Mouse (Mus musculus) lung, embryonic 15.5 days (tissue): Measurements from ENCODE around the gene Gm382. TPM values are rescaled to one million over a fixed set of nuclear protein-coding genes. Genes with fewer than 3 reads are reported as not detected.

Experiments
- ATAC-seq: fragments of 200-750 bp; cut with Nextera tagmentation; 2 replicates; pipeline ENCODE4 v1.8.0; 2017; ENCODE audit warnings: moderate number of reproducible peaks, borderline replicate concordance; ENCODE audit not compliant: low FRiP score, low TSS enrichment; ENCODE audit errors: extremely low read depth
- H3K27ac ChIP-seq: fragments of 300-500 bp; sonication (generic); 2 replicates; pipeline ENCODE4 v1.5.1; 2015; ENCODE audit warnings: moderate library complexity, mild to moderate bottlenecking, inconsistent platforms
- H3K27me3 ChIP-seq: fragments of 300-500 bp; sonication (generic); 2 replicates; pipeline ENCODE4 v1.6.1; 2015; ENCODE audit warnings: inconsistent platforms
- H3K36me3 ChIP-seq: fragments of 300-500 bp; sonication (generic); 2 replicates; pipeline ENCODE4 v1.6.1; 2015; ENCODE audit warnings: inconsistent platforms
- H3K4me1 ChIP-seq: fragments of 300-500 bp; sonication (generic); 2 replicates; pipeline ENCODE4 v1.6.1; 2015; ENCODE audit warnings: inconsistent platforms
- H3K4me2 ChIP-seq: fragments of 300-500 bp; sonication (generic); 2 replicates; pipeline ENCODE4 v1.6.1; 2015; ENCODE audit warnings: inconsistent platforms, mild to moderate bottlenecking, moderate library complexity
- H3K4me3 ChIP-seq: fragments of 300-500 bp; sonication (generic); 2 replicates; pipeline ENCODE4 v1.5.1; 2015; ENCODE audit warnings: mild to moderate bottlenecking, inconsistent platforms
- H3K9ac ChIP-seq: fragments of 300-500 bp; sonication (generic); 2 replicates; pipeline ENCODE4 v1.6.1; 2015; ENCODE audit warnings: inconsistent platforms
- H3K9me3 ChIP-seq: fragments of 300-500 bp; sonication (generic); 2 replicates; pipeline ENCODE4 v1.6.1; 2016; ENCODE audit warnings: inconsistent platforms
- WGBS: fragments of 180-500 bp; shearing (Covaris S2); methylation state at CpG from one replicate; pipeline ENCODE4 v1.1.7; 2015; 5-methylcytosine and 5-hydroxymethylcytosine counted together
- polyA plus RNA-seq: library from polyadenylated mRNA; unstranded; fragments of >200 nt; fragmentation: Nextera tagmentation; extraction: Ambion mirVana; gene quantifications from 2 replicates; pipeline ENCODE4 v1.2.1, GENCODE M21; 2015

The Gm382 gene
- not detected in 2 replicates for polyA plus RNA-seq

DNA sequence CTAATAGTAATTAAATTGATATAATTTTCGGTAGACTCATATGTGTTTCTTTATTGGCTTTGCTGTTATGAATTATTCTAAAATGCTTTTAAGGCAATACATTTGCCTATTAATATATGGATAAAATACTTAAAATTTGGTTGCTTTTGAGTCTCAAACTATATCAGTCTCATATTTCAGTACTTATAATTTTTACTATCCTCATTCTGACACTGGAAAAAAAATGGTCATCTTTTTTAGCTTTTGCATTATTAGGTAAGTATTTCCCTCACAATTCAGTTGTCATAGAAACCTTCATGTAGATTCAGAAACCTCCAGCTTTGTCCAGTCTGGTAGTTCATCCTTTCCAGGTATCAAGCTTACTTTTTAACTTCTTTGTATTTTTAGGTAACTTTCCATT is at the start of gene Gm382:
Gene Gm382, plus strand, starts transcription at position 301 of the 400 bp plus-strand sequence.
- Histone ChIP-seq H3K9ac (no peak within 1 kb of the TSS), H3K36me3 (no peaks in the 10 kb centered on the region), H3K9me3 (no peaks in the 10 kb centered on the region), H3K27ac (no peak within 1 kb of the TSS), H3K4me1 (no peaks in the 10 kb centered on the region), H3K4me2 (no peak within 1 kb of the TSS), H3K4me3 (no peak within 1 kb of the TSS), H3K27me3 (no peaks in the 10 kb centered on the region)
- 75% methylated on average over 1 of the region's 1 CpGs for WGBS
- no peak for ATAC-seq

DNA sequence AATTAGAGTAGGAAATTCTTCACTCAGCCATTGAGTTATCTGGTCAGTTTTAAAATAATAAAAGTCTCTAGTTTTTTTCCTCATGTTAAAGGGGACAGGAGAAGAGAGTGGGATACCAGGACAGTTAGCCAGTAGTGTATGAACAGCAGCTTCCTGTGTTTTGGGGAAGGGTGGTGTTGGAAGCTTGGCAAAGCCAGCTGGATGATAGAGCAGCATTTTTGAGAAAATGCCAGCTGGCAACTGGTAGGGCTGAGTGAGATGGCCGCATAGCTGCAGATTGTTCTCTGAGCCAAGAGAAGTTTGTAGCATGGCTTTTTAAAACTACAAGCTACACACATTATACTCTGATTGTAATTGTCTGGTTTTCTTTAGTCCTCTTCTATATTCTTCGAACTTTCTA is 30.4 kb downstream of the Gm382 start:
- Histone ChIP-seq H3K4me2 (no peak overlapping the region), H3K4me1 (no peaks in the 10 kb centered on the region), H3K9ac (no peak overlapping the region), H3K4me3 (no peak overlapping the region), H3K27ac (no peak overlapping the region), H3K9me3 (no peaks in the 10 kb centered on the region), H3K36me3 (no peaks in the 10 kb centered on the region), H3K27me3 (no peaks in the 10 kb centered on the region)
- WGBS: 80% methylated on average over 2 of the region's 2 CpGs
- ATAC-seq: no peak

DNA sequence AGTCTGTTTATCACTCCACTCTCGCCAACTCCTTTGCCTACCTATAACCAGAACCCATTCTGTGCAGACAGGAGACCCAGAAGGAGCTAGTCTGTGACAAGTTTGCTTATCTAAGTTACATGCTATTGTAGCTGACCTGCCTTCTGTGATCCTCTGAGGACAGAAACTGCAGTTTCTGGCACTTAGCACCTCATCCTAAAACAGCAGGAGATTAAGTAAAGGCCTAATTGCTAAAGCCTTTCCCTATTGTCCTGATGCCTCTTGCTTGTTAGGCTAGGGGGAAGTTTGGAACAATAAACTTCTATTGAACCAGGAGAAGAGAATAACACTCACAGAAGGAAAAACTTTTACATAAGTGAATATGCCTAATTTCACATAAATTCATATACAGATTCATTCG is 51.5 kb downstream of the Gm382 start:
- H3K27me3 ChIP-seq: no peaks in the 10 kb centered on the region
- H3K27ac ChIP-seq: no peak overlapping the region
- no peak overlapping the region for H3K4me2 ChIP-seq
- no peak overlapping the region for H3K9ac ChIP-seq
- H3K9me3 ChIP-seq: no peaks in the 10 kb centered on the region
- ATAC-seq: no peak
- H3K36me3 ChIP-seq: no peaks in the 10 kb centered on the region
- no peaks in the 10 kb centered on the region for H3K4me1 ChIP-seq
- 59% methylated on average over 2 of the region's 2 CpGs for WGBS
- H3K4me3 ChIP-seq: no peak overlapping the region

DNA sequence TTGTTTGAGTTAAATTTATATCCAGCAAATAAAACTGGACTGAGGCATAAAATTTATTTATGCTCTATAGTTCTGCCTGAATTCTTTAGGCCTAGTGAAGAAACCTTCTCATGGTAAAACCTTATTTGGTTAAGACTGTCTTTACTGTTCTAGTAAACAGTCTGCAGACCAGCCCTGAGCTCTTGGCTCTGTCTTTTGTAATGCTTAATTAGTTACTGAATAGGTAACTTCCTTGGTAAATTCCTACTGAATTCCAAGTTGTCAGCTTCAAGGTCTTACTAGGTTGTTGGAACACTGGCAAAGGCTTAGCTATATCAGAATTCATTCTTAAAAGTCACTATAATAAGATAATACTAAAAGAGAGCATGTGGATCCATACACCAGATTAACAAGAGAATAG is 53.3 kb downstream of the Gm382 start:
- ATAC-seq: no peak
- no peaks in the 10 kb centered on the region for H3K4me1 ChIP-seq
- no peaks in the 10 kb centered on the region for H3K9me3 ChIP-seq
- H3K4me2 ChIP-seq: no peak overlapping the region
- H3K27ac ChIP-seq: no peak overlapping the region
- no peaks in the 10 kb centered on the region for H3K27me3 ChIP-seq
- no peak overlapping the region for H3K9ac ChIP-seq
- no peak overlapping the region for H3K4me3 ChIP-seq
- no peaks in the 10 kb centered on the region for H3K36me3 ChIP-seq

DNA sequence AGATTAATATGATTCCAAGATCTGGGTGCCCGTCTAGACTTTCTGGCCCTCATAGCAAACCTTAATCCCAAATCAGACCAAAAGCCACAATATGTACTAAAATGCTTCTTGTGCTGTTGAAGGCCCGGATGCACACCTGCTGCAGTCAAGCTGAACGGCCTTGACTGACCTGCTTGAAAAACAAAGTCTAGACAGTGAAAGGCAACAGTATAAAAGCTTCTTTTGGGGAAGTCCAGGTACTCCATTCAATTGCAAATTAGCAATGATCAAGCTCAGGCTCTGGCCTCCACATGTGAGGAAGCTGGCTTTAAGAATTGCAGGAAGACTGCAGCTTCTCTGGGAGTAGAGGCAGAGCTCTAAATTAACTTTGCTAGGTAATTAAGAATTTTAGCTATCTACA is 54.2 kb downstream of the Gm382 start:
- H3K27me3 ChIP-seq: no peaks in the 10 kb centered on the region
- WGBS: 77% methylated on average over 3 of the region's 3 CpGs
- H3K4me3 ChIP-seq: no peak overlapping the region
- no peaks in the 10 kb centered on the region for H3K9me3 ChIP-seq
- ATAC-seq: no peak
- no peak overlapping the region for H3K9ac ChIP-seq
- H3K36me3 ChIP-seq: no peaks in the 10 kb centered on the region
- H3K4me1 ChIP-seq: no peaks in the 10 kb centered on the region
- H3K27ac ChIP-seq: no peak overlapping the region
- H3K4me2 ChIP-seq: no peak overlapping the region

DNA sequence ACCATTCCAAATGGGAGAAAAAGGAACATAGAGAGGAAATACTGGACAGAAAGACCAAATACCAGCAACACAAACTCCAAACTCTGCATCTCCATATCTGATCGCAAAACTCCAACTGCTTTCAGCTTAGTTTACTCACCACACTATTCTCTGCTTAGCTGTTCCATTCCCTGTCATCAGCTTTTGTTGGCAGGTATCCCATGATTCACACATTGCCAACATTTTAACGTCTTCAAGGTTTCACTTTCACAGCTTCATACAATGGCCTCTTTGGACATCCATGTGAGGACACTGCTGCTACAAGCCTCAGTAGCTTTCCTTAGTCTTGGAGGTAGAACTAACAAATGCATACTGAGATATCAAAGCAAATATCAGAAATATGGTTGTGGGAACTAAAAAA is 64.6 kb downstream of the Gm382 start:
- no peak overlapping the region for H3K9ac ChIP-seq
- no peaks in the 10 kb centered on the region for H3K9me3 ChIP-seq
- no peaks in the 10 kb centered on the region for H3K4me1 ChIP-seq
- H3K4me3 ChIP-seq: no peak overlapping the region
- no peaks in the 10 kb centered on the region for H3K36me3 ChIP-seq
- 80% methylated on average over 2 of the region's 2 CpGs for WGBS
- ATAC-seq: no peak
- no peak overlapping the region for H3K4me2 ChIP-seq
- H3K27me3 ChIP-seq: no peaks in the 10 kb centered on the region
- H3K27ac ChIP-seq: no peak overlapping the region

Other genes with a start within 250 kb of the Gm382 start
- not detected in 2 replicates for gene 4932411N23Rik, start 224.1 kb upstream of the Gm382 start, polyA plus RNA-seq